Mouse (Mus musculus) liver, postnatal 0 days (tissue): Measurements from ENCODE around the gene Gm49336.

ENCODE experiments used
- CTCF ChIP-seq: sonication (generic); IDR thresholded peaks from 2 replicates; pipeline ENCODE4 v1.5.1; 2016; ENCODE audit warnings: antibody characterized with exemption, low read depth
- EP300 ChIP-seq: IDR thresholded peaks from 2 replicates; pipeline ENCODE4 v1.6.1; 2016; ENCODE audit warnings: antibody characterized with exemption, low read depth, mild to moderate bottlenecking

DNA sequence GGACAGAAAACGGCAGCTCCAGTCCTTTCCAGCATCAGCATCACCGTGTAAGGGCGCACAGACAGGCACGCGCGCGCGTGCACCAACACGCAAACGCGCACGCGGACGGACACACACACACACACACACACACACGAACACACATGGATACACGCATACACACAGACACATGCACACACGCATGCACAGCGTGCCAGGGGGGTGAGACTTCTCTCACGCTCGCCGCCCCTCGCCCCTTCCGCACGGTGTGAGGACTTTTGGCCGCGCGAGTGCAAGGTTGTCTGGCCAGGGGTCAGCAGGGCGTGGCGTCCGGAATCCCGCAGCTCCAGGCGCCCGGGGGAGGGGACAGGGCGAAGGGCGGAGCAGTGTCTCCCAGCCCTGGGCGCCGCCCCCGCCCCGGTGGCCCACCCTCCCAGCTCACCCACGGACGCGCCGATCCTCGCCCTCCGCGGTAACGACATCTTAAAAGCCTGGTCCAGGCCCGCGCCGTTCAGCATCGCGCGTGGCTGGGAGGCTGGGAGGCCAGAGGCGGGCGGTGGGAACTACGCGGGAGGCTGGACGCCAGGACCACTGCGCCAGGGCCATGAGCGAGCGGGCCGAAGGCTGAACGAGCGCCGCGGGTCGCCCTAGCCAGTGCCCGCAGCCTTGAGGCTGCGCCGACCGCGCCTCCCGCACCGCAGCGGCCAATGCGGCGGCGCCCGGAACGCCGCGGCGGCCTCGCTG, 74.3 kb downstream of the Gm49336 start:
- no peak for TF ChIP-seq CTCF
- TF ChIP-seq EP300 = no peak
